Mouse (Mus musculus) neural tube, embryonic 15.5 days (tissue): ENCODE results near the gene Fbxl17. TPM values are rescaled to one million over a fixed set of nuclear protein-coding genes. Genes with fewer than 3 reads are reported as not detected.

Experiments used
- ATAC-seq: fragments of 200-750 bp; cut with Nextera tagmentation; 2 replicates; pipeline ENCODE4 v1.8.0; 2017; ENCODE audit warnings: mild to moderate bottlenecking, moderate TSS enrichment, moderate library complexity; ENCODE audit not compliant: low FRiP score
- H3K27ac ChIP-seq: fragments of 300-500 bp; sonication (generic); replicated peaks from 2 replicates; pipeline ENCODE4 v1.5.1; 2015; ENCODE audit warnings: mild to moderate bottlenecking, inconsistent platforms
- H3K27me3 ChIP-seq: fragments of 300-500 bp; sonication (generic); replicated peaks from 2 replicates; pipeline ENCODE4 v1.6.1; 2015; ENCODE audit warnings: inconsistent platforms
- H3K36me3 ChIP-seq: fragments of 300-500 bp; sonication (generic); 2 replicates; pipeline ENCODE4 v1.6.1; 2015; ENCODE audit warnings: inconsistent platforms
- H3K4me1 ChIP-seq: fragments of 300-500 bp; sonication (generic); 2 replicates; pipeline ENCODE4 v1.6.1; 2015; ENCODE audit warnings: inconsistent platforms
- H3K4me2 ChIP-seq: fragments of 300-500 bp; sonication (generic); 2 replicates; pipeline ENCODE4 v1.6.1; 2015; ENCODE audit warnings: inconsistent platforms, mild to moderate bottlenecking, moderate library complexity
- H3K4me3 ChIP-seq: fragments of 300-500 bp; sonication (generic); replicated peaks from 2 replicates; pipeline ENCODE4 v1.5.1; 2015; ENCODE audit warnings: mild to moderate bottlenecking, inconsistent platforms
- H3K9ac ChIP-seq: fragments of 300-500 bp; sonication (generic); replicated peaks from 2 replicates; pipeline ENCODE4 v1.6.1; 2015; ENCODE audit warnings: mild to moderate bottlenecking, inconsistent platforms
- H3K9me3 ChIP-seq: fragments of 300-500 bp; sonication (generic); replicated peaks from 2 replicates; pipeline ENCODE4 v1.6.1; 2016; ENCODE audit warnings: inconsistent platforms
- WGBS: fragments of 180-500 bp; shearing (Covaris S2); methylation state at CpG from one replicate; pipeline ENCODE4 v1.1.7; 2015; ENCODE audit warnings: mixed read lengths; 5-methylcytosine and 5-hydroxymethylcytosine counted together
- polyA plus RNA-seq: library from polyadenylated mRNA; unstranded; fragments of >200 nt; fragmentation: Nextera tagmentation; extraction: Ambion mirVana; gene quantifications from 2 replicates; pipeline ENCODE4 v1.2.1, GENCODE M21; 2015

Fbxl17 gene
- polyA plus RNA-seq, 1 experiment from 2014 or later, result 12.1 TPM

GRCm38 (mm10) chr17:63176411-63176810 lies 323.4 kb downstream of the Fbxl17 start:
- no peaks in the 10 kb centered on the region for H3K9me3 ChIP-seq
- H3K27me3 ChIP-seq, result no peaks in the 10 kb centered on the region
- no peaks in the 10 kb centered on the region for H3K36me3 ChIP-seq
- H3K4me2 ChIP-seq, result no peak overlapping the region
- H3K4me1 ChIP-seq, result peaks cover 22% of the 10 kb centered on the region
- H3K4me3 ChIP-seq, result no peak overlapping the region
- WGBS, result 40% methylated on average over 5 of the region's 5 CpGs
- ATAC-seq, result no peak
- no peak overlapping the region for H3K27ac ChIP-seq
- no peak overlapping the region for H3K9ac ChIP-seq

- no peaks in the 10 kb centered on the region for H3K36me3 ChIP-seq
- ATAC-seq, result no peak
- peaks cover 24% of the 10 kb centered on the region for H3K4me1 ChIP-seq
- no peaks in the 10 kb centered on the region for H3K9me3 ChIP-seq
- WGBS, result 8% methylated on average over 1 of the region's 1 CpGs
- no peak overlapping the region for H3K4me3 ChIP-seq
- no peak overlapping the region for H3K4me2 ChIP-seq
- H3K9ac ChIP-seq, result no peak overlapping the region
- H3K27ac ChIP-seq, result no peak overlapping the region
- H3K27me3 ChIP-seq, result no peaks in the 10 kb centered on the region
These were observed 327.1 kb downstream of the Fbxl17 start for GRCm38 (mm10) chr17:63172697-63173096.

GRCm38 (mm10) chr17:63171890-63172491 lies 327.8 kb downstream of the Fbxl17 start:
- no peak overlapping the region for H3K4me2 ChIP-seq
- ATAC-seq, result no peak
- no peak overlapping the region for H3K9ac ChIP-seq
- H3K27ac ChIP-seq, result no peak overlapping the region
- no peaks in the 10 kb centered on the region for H3K27me3 ChIP-seq
- H3K4me3 ChIP-seq, result no peak overlapping the region
- H3K36me3 ChIP-seq, result no peaks in the 10 kb centered on the region
- peaks cover 24% of the 10 kb centered on the region for H3K4me1 ChIP-seq
- H3K9me3 ChIP-seq, result no peaks in the 10 kb centered on the region
- WGBS, result 10% methylated on average over 5 of the region's 5 CpGs

- Histone ChIP-seq H3K9me3 (no peaks in the 10 kb centered on the region), H3K27ac (no peak overlapping the region)
- ATAC-seq, result no peak
These were observed 328.6 kb downstream of the Fbxl17 start for GRCm38 (mm10) chr17:63171264-63171663.

GRCm38 (mm10) chr17:63168019-63168788 lies 331.6 kb downstream of the Fbxl17 start:
- WGBS, result 79% methylated on average over 5 of the region's 5 CpGs
- H3K4me3 ChIP-seq, result no peak overlapping the region
- no peak overlapping the region for H3K9ac ChIP-seq
- H3K36me3 ChIP-seq, result no peaks in the 10 kb centered on the region
- ATAC-seq, result no peak
- no peaks in the 10 kb centered on the region for H3K9me3 ChIP-seq
- peaks cover 15% of the 10 kb centered on the region for H3K4me1 ChIP-seq
- no peak overlapping the region for H3K27ac ChIP-seq
- no peaks in the 10 kb centered on the region for H3K27me3 ChIP-seq
- H3K4me2 ChIP-seq, result no peak overlapping the region

More at GRCm38 (mm10) chr17:63171264-63171663, 328.6 kb downstream of the Fbxl17 start:
- H3K9ac ChIP-seq, result no peak overlapping the region
- H3K36me3 ChIP-seq, result no peaks in the 10 kb centered on the region
- 30% methylated on average over 5 of the region's 5 CpGs for WGBS
- no peaks in the 10 kb centered on the region for H3K27me3 ChIP-seq
- no peak overlapping the region for H3K4me3 ChIP-seq
- H3K4me1 ChIP-seq, result peaks cover 22% of the 10 kb centered on the region
- no peak overlapping the region for H3K4me2 ChIP-seq

GRCm38 (mm10) chr17:63167248-63167647 lies 332.6 kb downstream of the Fbxl17 start:
- H3K4me3 ChIP-seq, result no peak overlapping the region
- H3K27ac ChIP-seq, result no peak overlapping the region
- H3K27me3 ChIP-seq, result no peaks in the 10 kb centered on the region
- peaks cover 8% of the 10 kb centered on the region for H3K4me1 ChIP-seq
- H3K36me3 ChIP-seq, result no peaks in the 10 kb centered on the region
- ATAC-seq, result no peak
- WGBS, result 70% methylated on average over 3 of the region's 3 CpGs
- H3K4me2 ChIP-seq, result no peak overlapping the region
- no peak overlapping the region for H3K9ac ChIP-seq
- H3K9me3 ChIP-seq, result no peaks in the 10 kb centered on the region

GRCm38 (mm10) chr17:63166692-63167091 lies 333.1 kb downstream of the Fbxl17 start:
- no peak for ATAC-seq
- Histone ChIP-seq H3K4me2 (no peak overlapping the region), H3K27ac (no peak overlapping the region), H3K4me3 (no peak overlapping the region), H3K27me3 (no peaks in the 10 kb centered on the region), H3K9ac (no peak overlapping the region), H3K9me3 (no peaks in the 10 kb centered on the region), H3K36me3 (no peaks in the 10 kb centered on the region), H3K4me1 (0 out of 2 replicates have a peak, but pooled peaks cover 5% of the 10 kb centered on the region)
- 68% methylated on average over 3 of the region's 3 CpGs for WGBS

GRCm38 (mm10) chr17:63165847-63166246 lies 334.0 kb downstream of the Fbxl17 start:
- Histone ChIP-seq H3K9ac (no peak overlapping the region), H3K4me2 (no peak overlapping the region), H3K4me1 (0 out of 2 replicates have a peak, but pooled peaks cover 3% of the 10 kb centered on the region), H3K4me3 (no peak overlapping the region), H3K27ac (no peak overlapping the region), H3K27me3 (no peaks in the 10 kb centered on the region), H3K36me3 (no peaks in the 10 kb centered on the region), H3K9me3 (no peaks in the 10 kb centered on the region)
- WGBS, result 71% methylated on average over 13 of the region's 13 CpGs
- 0 out of 2 replicates have a peak, but pooled peaks have one; percentile 15 for ATAC-seq

- ATAC-seq, result no peak
These were observed 335.5 kb downstream of the Fbxl17 start for GRCm38 (mm10) chr17:63164289-63164688.

GRCm38 (mm10) chr17:63161953-63162352 lies 337.9 kb downstream of the Fbxl17 start:
- WGBS, result 45% methylated on average over 5 of the region's 5 CpGs
- 0 out of 2 replicates have a peak overlapping the region, but pooled peaks have one; percentile 3 for H3K27ac ChIP-seq

More at GRCm38 (mm10) chr17:63164289-63164688, 335.5 kb downstream of the Fbxl17 start:
- H3K4me3 ChIP-seq, result no peak overlapping the region
- H3K9me3 ChIP-seq, result no peaks in the 10 kb centered on the region
- H3K27ac ChIP-seq, result no peak overlapping the region
- peaks cover 3% of the 10 kb centered on the region; the same call in 1 of the 2 replicates for H3K4me1 ChIP-seq
- no peak overlapping the region for H3K4me2 ChIP-seq
- 75% methylated on average over 1 of the region's 1 CpGs for WGBS
- H3K9ac ChIP-seq, result no peak overlapping the region
- H3K36me3 ChIP-seq, result no peaks in the 10 kb centered on the region
- H3K27me3 ChIP-seq, result no peaks in the 10 kb centered on the region

GRCm38 (mm10) chr17:63159196-63159595 lies 340.6 kb downstream of the Fbxl17 start:
- WGBS, result 65% methylated on average over 7 of the region's 7 CpGs
- Histone ChIP-seq H3K27ac (no peak overlapping the region), H3K36me3 (no peaks in the 10 kb centered on the region), H3K4me2 (no peak overlapping the region), H3K9ac (no peak overlapping the region), H3K4me3 (no peak overlapping the region), H3K27me3 (no peaks in the 10 kb centered on the region), H3K4me1 (peaks cover 13% of the 10 kb centered on the region), H3K9me3 (no peaks in the 10 kb centered on the region)
- no peak for ATAC-seq

More at GRCm38 (mm10) chr17:63161953-63162352, 337.9 kb downstream of the Fbxl17 start:
- no peaks in the 10 kb centered on the region for H3K27me3 ChIP-seq
- H3K9me3 ChIP-seq, result no peaks in the 10 kb centered on the region
- H3K4me1 ChIP-seq, result peaks cover 9% of the 10 kb centered on the region
- ATAC-seq, result no peak
- H3K9ac ChIP-seq, result no peak overlapping the region
- H3K36me3 ChIP-seq, result no peaks in the 10 kb centered on the region
- no peak overlapping the region for H3K4me2 ChIP-seq
- no peak overlapping the region for H3K4me3 ChIP-seq

- Histone ChIP-seq H3K27me3 (no peaks in the 10 kb centered on the region), H3K9me3 (no peaks in the 10 kb centered on the region), H3K4me3 (no peak overlapping the region), H3K27ac (peak overlapping the region; percentile 25; the same call in 1 of the 2 replicates), H3K36me3 (no peaks in the 10 kb centered on the region), H3K4me1 (peaks cover 13% of the 10 kb centered on the region), H3K4me2 (no peak overlapping the region), H3K9ac (no peak overlapping the region)
- 66% methylated on average over 3 of the region's 3 CpGs for WGBS
- no peak for ATAC-seq
These were observed 341.4 kb downstream of the Fbxl17 start for GRCm38 (mm10) chr17:63158436-63158835.
